Comparison of ENCODE assay signal across 8 mouse cellular contexts in the genomic region with DNA sequence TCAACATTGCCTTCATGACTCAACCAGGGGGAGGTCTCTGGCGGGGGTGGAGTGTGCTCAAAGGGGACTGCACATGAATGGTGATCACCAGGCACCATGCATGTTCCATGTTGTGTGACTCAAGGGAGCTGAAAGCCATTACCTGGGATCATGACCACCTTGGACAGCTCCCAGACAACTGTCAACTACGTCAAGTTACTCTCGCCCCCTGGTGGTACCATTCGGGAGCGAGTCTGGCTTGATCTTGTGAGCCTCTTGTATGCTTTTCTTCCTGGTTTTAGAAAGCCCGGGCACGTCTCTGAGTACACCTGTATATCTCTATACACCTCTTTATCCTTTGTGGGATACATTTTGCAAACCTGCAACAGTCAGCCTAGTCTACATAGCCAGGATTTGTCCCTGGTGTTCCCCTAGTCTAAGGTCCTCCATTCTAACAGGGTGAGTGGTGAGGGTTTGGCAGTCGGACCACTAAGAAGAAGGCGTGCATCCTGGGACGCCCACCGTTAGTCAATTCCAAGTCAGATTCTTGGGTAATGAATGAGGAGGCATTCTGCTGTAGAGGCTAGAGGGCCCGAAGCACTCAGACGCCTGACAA. TPM values are rescaled to one million over a fixed set of nuclear protein-coding genes. Genes with fewer than 3 reads are reported as not detected.
DNase-seq lines count a peak whose midpoint lies in the region; ATAC-seq lines count a peak whose summit lies in the region.

No protein-coding gene starts in this region.

- H3K9ac ChIP-seq in intestine, embryonic 14.5 days (ENCODE audit: low read length) = no peak overlapping the region

- peaks cover 73% of the 10 kb centered on the region for H3K27me3 ChIP-seq in intestine, embryonic 14.5 days (replicated peaks; ENCODE audit: control insufficient read depth, insufficient read depth, low read length)

- intact Hi-C loops in left cerebral cortex, postnatal 14 days (cut with DNase I) = no loop called here

- H3K4me2 ChIP-seq in intestine, embryonic 14.5 days (ENCODE audit: low read length) = peak overlapping the region; percentile 60

- H3K9me3 ChIP-seq in intestine, embryonic 14.5 days (ENCODE audit: control insufficient read depth, low read length) = no peaks in the 10 kb centered on the region

- ATAC-seq in activated CD4-positive, CD25-positive, alpha-beta regulatory T cell, adult 4 months = peak; percentile 49
- ATAC-seq in intestine, embryonic 14.5 days (replicated peaks; ENCODE audit: low FRiP score, low TSS enrichment, low read depth) = peak; percentile 25
- ATAC-seq in megakaryocyte-erythroid progenitor cell, adult 5-6 weeks (replicated peaks; ENCODE audit: low FRiP score, low TSS enrichment, poor library complexity, severe bottlenecking) = peak; percentile 63

- H3K4me3 ChIP-seq in intestine, embryonic 14.5 days (ENCODE audit: low read depth, low read length) = peak overlapping the region; percentile 56

- WGBS in intestine, embryonic 14.5 days = 2% methylated on average over 13 of the region's 13 CpGs

- DNase-seq in cerebellum, postnatal 36 days = peak; percentile 77 to 78
- peak; percentile 75 for DNase-seq in gastrocnemius, postnatal 10 days
- peak; percentile 97 for DNase-seq in intestine, embryonic 14.5 days (ENCODE audit: low spot score)
- peak; percentile 76 to 89 for DNase-seq in left cerebral cortex, postnatal 14 days (ENCODE audit: low spot score in 2 of 2)
- peak; percentile 41 for DNase-seq in right cerebral cortex, postnatal 25 days
- DNase-seq in yolk sac, embryonic 10.5 days (ENCODE audit: low spot score) = peak; percentile 79

- no peaks in the 10 kb centered on the region for H3K36me3 ChIP-seq in intestine, embryonic 14.5 days (ENCODE audit: control insufficient read depth, insufficient read depth, low read length)

- H3K4me1 ChIP-seq in intestine, embryonic 14.5 days (replicated peaks; ENCODE audit: control insufficient read depth, insufficient read depth, low read length) = no peaks in the 10 kb centered on the region

- H3K27ac ChIP-seq in intestine, embryonic 14.5 days (ENCODE audit: low read depth) = no peak overlapping the region

RNA-seq across cellular contexts. Expression of gene Npdc1, which starts 3.3 kb away (rescaled TPM):
- 1 to 10 TPM; 1.2 to 1.7 TPM for polyA plus RNA-seq in activated CD4-positive, CD25-positive, alpha-beta regulatory T cell, adult 4 months (2017; shearing (Covaris generic))
- total RNA-seq in gastrocnemius, postnatal 10 days (2021) = 10 to 100 TPM; 25.2 to 37.3 TPM
- 42.2 and 45.4 TPM in 2 replicates for polyA plus RNA-seq in intestine, embryonic 14.5 days (2014; fragmentation: Nextera tagmentation; extraction: Ambion mirVana)
- 100 to 1,000 TPM; 366 to 370 TPM for total RNA-seq in left cerebral cortex, postnatal 14 days (2021)
- total RNA-seq in megakaryocyte-erythroid progenitor cell, adult 5-6 weeks (2014; fragmentation: Nextera tagmentation) = not detected in 2 replicates
- not detected in 2 replicates for total RNA-seq in megakaryocyte-erythroid progenitor cell, adult 5-6 weeks (2017)

RNA-seq across cellular contexts. Expression of gene Entpd2, which starts 6.8 kb away (rescaled TPM):
- under 1 TPM in 1 of 2 experiments, not detected in 1; 0.17 TPM for polyA plus RNA-seq in activated CD4-positive, CD25-positive, alpha-beta regulatory T cell, adult 4 months (2017; shearing (Covaris generic))
- total RNA-seq in gastrocnemius, postnatal 10 days (2021) = 10 to 100 TPM; 29.9 to 30.5 TPM
- 5.9 and 7.4 TPM in 2 replicates for polyA plus RNA-seq in intestine, embryonic 14.5 days (2014; fragmentation: Nextera tagmentation; extraction: Ambion mirVana)
- 10 to 100 TPM; 14.7 to 17.5 TPM for total RNA-seq in left cerebral cortex, postnatal 14 days (2021)
- not detected in 2 replicates for total RNA-seq in megakaryocyte-erythroid progenitor cell, adult 5-6 weeks (2014; fragmentation: Nextera tagmentation)
- not detected in 2 replicates for total RNA-seq in megakaryocyte-erythroid progenitor cell, adult 5-6 weeks (2017)

RNA-seq across cellular contexts. Expression of gene Fut7, which starts 20.6 kb away (rescaled TPM):
- 10 to 100 TPM; 13.6 to 13.8 TPM for polyA plus RNA-seq in activated CD4-positive, CD25-positive, alpha-beta regulatory T cell, adult 4 months (2017; shearing (Covaris generic))
- total RNA-seq in gastrocnemius, postnatal 10 days (2021) = not detected
- polyA plus RNA-seq in intestine, embryonic 14.5 days (2014; fragmentation: Nextera tagmentation; extraction: Ambion mirVana) = 0.15 TPM in 1 of 2 replicates, not detected in the other
- under 1 TPM; 0.26 to 0.27 TPM for total RNA-seq in left cerebral cortex, postnatal 14 days (2021)
- total RNA-seq in megakaryocyte-erythroid progenitor cell, adult 5-6 weeks (2014; fragmentation: Nextera tagmentation) = 3.4 and 6.3 TPM in 2 replicates
- 4.5 and 4.9 TPM in 2 replicates for total RNA-seq in megakaryocyte-erythroid progenitor cell, adult 5-6 weeks (2017)

RNA-seq across cellular contexts. Expression of gene Abca2, which starts 26.0 kb away (rescaled TPM):
- 10 to 100 TPM; 32.8 to 41.4 TPM for polyA plus RNA-seq in activated CD4-positive, CD25-positive, alpha-beta regulatory T cell, adult 4 months (2017; shearing (Covaris generic))
- 10 to 100 TPM; 10.4 to 14.1 TPM for total RNA-seq in gastrocnemius, postnatal 10 days (2021)
- 4.8 and 4.9 TPM in 2 replicates for polyA plus RNA-seq in intestine, embryonic 14.5 days (2014; fragmentation: Nextera tagmentation; extraction: Ambion mirVana)
- total RNA-seq in left cerebral cortex, postnatal 14 days (2021) = 100 to 1,000 TPM; 137 to 152 TPM
- total RNA-seq in megakaryocyte-erythroid progenitor cell, adult 5-6 weeks (2014; fragmentation: Nextera tagmentation) = 34.7 and 38.3 TPM in 2 replicates
- total RNA-seq in megakaryocyte-erythroid progenitor cell, adult 5-6 weeks (2017) = 10.8 and 13.1 TPM in 2 replicates

RNA-seq across cellular contexts. Expression of gene Sapcd2, which starts 30.4 kb away (rescaled TPM):
- 1 to 10 TPM; 1.8 to 2.6 TPM for polyA plus RNA-seq in activated CD4-positive, CD25-positive, alpha-beta regulatory T cell, adult 4 months (2017; shearing (Covaris generic))
- total RNA-seq in gastrocnemius, postnatal 10 days (2021) = 1 to 10 TPM; 2.1 to 3.7 TPM
- polyA plus RNA-seq in intestine, embryonic 14.5 days (2014; fragmentation: Nextera tagmentation; extraction: Ambion mirVana) = 43.2 and 47.4 TPM in 2 replicates
- 1 to 10 TPM; 6.2 to 7.0 TPM for total RNA-seq in left cerebral cortex, postnatal 14 days (2021)
- total RNA-seq in megakaryocyte-erythroid progenitor cell, adult 5-6 weeks (2014; fragmentation: Nextera tagmentation) = 18.4 and 19.0 TPM in 2 replicates
- total RNA-seq in megakaryocyte-erythroid progenitor cell, adult 5-6 weeks (2017) = 4.9 and 7.1 TPM in 2 replicates

Comparison
In these comparisons a context has a peak if more than half of its experiments do, and no peak if none do; other contexts are left out.
1. DNase-seq: peak in every context shown above with its lines; median percentile 97 in intestine, embryonic 14.5 days; 82 in left cerebral cortex, postnatal 14 days; 79 in yolk sac, embryonic 10.5 days; 78 in cerebellum, postnatal 36 days; 75 in gastrocnemius, postnatal 10 days; 41 in right cerebral cortex, postnatal 25 days.
2. RNA of gene Npdc1, which starts 3.3 kb away (total RNA-seq): 366 to 370 TPM in left cerebral cortex, postnatal 14 days and 25.2 to 37.3 TPM in gastrocnemius, postnatal 10 days; not detected in megakaryocyte-erythroid progenitor cell, adult 5-6 weeks; every median in the first group is over 10 times any median in the second.
3. RNA of gene Entpd2, which starts 6.8 kb away (total RNA-seq): 29.9 to 30.5 TPM in gastrocnemius, postnatal 10 days and 14.7 to 17.5 TPM in left cerebral cortex, postnatal 14 days; not detected in megakaryocyte-erythroid progenitor cell, adult 5-6 weeks; every median in the first group is over 10 times any median in the second.
4. Peak in every context shown above with its lines, with median percentiles within 50 percentile points of each other: ATAC-seq.